Mouse (Mus musculus) E14TG2a.4 (cell line): Measurements from ENCODE around the gene Aox4.

Experiments
- CTCF ChIP-seq: conservative IDR thresholded peaks from 2 replicates; pipeline ENCODE4 v1.5.1; 2014; ENCODE audit warnings: low read length
- NANOG ChIP-seq: IDR thresholded peaks from 2 replicates; pipeline ENCODE4 v1.6.1; 2014; ENCODE audit warnings: borderline replicate concordance, low read length, mixed read lengths

GRCm38 (mm10) chr1:58302015-58302414, 91.8 kb downstream of the Aox4 start:
- no peak for TF ChIP-seq NANOG
- TF ChIP-seq CTCF: no peak
